Mouse (Mus musculus) retina, postnatal 1 day (tissue): Measurements from ENCODE around the gene Gdf15.

ENCODE experiments used
- DNase-seq: peaks from one replicate; pipeline ENCODE4 v3.0.0-alpha.2; 2012

Gene Gdf15

DNA sequence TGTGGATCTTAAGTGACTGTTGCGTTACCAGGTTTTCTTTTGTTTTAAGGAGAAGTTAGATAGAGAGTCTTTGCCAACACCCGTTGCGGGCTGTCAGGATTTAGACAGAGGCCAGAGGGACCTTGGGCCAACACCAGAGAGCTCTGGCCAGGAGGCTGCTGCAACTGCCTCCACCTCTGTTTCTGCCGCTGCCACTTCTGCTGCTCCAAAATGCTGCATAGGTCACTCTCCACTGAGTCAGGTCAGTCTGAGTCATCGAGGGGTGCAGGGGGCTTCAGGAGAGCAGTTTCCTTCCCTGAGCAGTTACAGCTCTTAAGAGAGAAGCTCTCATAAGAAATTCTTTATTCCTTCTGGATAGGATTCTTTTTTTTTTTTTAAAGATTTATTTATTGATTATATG lies 5.2 kb downstream of the Gdf15 start:
- DNase-seq: no peak

DNA sequence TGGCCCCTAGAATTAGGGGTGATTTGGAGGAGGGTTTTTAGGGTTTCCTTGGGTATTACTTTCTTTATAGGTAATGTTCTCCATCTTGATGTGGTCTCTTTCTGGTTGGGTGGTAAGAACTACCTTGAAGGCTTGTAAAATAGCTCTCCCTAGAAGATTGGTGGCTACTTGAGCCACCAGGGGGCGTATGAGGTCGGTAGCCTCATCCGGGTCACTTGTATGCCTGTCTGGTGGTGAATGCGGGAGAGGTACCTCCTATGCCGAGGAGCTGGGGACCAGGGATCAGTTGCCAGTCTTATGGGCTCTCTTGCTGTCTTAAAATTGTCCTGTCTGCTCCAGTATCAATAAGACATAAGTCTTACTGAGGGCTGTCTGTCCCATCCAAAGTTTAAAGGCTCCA lies 7.2 kb downstream of the Gdf15 start:
- DNase-seq: peak; percentile 78

DNA sequence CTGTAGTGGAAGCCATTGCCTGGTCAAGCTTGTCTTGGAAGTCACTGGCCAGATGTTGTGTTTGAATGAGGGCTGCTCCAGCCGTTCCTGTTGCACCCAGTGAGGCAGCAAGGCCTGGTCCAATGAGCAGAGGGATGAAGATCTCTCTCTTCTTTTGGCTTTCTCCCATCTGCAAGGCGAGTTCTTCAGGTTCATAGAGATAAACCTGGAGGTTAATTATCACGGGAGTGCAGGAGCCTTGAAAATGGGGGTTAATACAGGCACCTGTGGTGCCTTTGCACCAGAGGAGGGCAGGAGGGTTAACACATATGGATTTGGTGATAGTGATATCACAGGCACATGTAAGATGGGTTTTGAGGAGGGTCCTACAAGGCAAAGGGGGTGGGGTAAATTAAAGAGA lies 10.0 kb downstream of the Gdf15 start:
- no peak for DNase-seq

DNA sequence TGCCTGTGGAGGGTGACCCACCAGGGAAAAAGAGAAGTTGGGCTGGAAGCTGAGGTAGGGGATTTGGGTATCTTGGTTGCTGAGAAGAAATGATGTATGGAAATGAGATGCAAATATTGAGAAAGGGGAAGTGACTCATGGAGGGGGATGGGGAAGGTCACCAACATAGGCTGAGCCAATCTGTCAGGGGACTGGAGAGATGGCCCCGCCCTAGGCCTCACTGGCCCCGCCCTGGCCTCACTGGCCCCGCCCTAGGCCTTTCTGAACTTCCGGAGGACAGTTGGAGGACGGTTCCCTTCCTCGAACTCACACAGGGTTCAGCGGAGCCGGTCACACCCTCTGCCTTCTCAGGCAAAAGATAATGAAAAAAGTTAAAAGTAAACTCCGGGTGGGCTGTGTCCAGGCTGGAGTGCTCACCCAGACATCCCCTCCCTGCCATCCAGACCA lies 13.3 kb downstream of the Gdf15 start:
- DNase-seq: no peak

DNA sequence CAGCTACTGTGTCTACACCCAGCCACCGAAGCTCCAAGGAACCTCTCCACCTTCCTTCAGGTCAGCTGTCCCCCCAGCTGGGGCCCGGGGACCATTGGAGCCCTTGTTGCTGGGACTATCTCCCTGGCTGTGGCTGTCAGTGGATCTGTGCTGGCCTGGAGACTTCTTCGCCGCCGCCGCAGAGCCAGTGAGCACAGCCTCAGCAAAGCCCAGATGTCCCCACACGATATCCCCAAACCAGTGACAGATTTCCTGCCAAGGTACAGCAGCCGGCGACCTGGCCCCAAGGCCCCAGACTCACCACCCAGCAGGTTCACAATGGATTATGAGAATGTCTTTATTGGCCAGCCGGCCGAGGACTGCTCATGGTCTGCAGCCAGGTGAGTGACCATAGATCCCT lies 14.3 kb downstream of the Gdf15 start:
- no peak for DNase-seq

DNA sequence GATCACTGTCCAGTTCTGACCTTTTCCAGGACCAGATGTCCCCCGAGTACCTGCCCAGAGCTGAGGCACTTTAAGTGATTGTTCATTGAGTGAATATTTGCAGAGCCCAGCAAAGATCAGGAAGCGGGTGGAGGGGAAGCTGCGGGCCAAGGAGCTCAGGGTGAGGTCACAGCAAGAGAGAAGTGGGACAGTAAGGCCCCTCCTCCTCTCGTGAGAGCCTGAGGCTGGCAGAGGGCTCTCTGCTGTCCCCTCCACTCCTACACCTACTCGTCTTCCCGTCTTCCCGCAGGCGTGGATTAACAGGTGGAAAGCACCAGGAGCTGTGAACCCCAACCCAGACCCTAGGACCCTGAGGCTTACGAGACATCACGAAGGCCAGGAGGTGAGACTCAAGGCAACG lies 15.6 kb downstream of the Gdf15 start:
- DNase-seq: no peak

DNA sequence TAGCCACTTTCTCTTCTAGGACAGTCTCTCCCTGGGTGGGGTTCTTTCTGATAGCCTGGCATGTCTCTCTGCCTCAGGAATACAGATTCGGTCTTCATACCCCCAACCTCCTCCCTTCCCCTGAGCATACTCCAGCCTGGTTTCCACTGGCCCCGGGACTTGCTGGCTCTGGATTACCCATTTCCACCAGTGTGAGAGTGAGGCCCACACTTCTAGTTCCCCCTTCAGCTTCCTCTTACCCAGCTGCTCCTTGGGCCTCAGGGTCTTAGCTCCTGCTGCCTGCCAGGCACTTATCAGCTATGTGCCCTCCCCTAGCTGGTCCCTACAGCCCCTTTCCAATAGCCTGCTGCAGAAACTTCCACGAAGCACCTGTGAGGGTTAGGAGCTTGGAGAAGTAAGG lies 16.4 kb downstream of the Gdf15 start, which contains the start of gene Lrrc25:
Gene Lrrc25, plus strand, starts transcription at position 262 of the 400 bp plus-strand sequence.
- DNase-seq: no peak

DNA sequence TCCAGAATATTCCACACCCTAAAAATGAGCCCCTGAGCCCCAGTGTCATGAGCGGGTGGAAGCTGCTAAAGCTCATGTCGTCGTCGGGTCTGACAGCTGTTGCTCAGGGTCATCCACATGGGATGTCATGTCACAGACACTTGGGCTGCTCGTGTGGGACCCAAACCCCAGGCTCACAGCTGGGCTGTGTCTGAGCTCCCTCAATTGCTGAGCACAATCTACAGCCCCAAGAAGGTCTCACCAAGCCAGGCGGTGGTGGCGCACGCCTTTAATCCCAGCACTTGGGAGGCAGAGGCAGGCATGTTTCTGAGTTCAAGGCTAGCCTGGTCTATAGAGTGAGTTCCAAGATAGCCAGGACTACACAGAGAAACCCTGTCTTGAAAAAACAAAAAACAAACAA lies 17.0 kb downstream of the Gdf15 start:
- no peak for DNase-seq

DNA sequence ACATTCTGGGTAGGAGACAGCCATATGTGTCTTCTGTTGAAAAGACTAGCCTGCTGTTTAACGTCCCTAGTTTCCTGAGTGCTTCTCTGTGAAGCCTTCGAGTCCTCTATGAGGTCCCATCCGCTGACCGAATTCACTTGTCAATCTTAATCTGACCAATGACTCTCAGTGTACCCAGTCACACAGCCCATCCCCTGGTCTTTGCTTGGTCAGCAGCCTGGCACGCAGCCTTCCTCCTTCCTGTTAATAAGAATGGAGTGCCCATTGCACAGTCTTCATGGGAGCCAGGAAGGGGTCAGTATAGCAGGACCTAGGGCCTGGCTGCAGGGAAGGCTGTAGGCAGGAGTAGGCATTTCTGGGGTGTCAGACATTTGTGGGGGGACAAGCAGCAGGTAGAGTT lies 17.8 kb downstream of the Gdf15 start:
- no peak for DNase-seq

DNA sequence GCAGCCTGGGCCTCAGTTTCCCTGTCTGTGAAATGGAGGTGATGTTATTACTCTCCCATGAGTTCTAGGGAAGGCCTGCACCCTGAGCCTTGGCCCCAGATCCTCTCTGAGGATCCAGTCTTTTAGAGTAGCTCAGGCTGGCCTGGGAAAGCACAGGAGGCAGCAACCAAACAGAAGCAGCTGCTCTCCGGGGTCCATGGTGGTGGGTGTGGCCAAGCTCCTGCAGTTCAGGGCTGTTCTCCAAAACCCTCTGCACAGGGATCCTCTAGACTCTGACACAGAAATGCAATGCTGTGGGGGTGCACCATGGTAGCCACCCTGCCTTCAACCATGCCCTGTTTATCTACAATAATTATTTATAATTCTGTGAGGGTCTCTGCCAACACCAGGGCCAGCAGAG lies 18.5 kb downstream of the Gdf15 start:
- DNase-seq: no peak

DNA sequence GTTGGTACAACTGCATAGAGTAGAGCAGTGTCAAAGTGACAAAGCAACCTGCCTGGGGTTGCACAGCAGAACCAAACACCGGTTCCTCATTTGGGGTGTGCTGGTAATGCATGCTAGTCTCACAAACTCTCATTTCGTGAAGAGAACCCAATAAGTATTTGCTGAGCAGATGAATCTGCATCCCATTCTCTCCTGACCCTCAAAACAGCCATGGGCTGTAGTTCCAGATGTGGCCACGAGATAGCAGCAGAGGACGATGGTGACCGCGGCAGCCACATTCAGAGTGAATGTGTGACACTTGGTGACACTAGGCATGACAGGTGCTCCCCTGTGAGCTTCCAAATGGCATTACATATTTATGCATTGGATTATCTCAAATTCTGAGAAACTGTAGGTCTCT lies 20.4 kb downstream of the Gdf15 start:
- peak; percentile 91 for DNase-seq

DNA sequence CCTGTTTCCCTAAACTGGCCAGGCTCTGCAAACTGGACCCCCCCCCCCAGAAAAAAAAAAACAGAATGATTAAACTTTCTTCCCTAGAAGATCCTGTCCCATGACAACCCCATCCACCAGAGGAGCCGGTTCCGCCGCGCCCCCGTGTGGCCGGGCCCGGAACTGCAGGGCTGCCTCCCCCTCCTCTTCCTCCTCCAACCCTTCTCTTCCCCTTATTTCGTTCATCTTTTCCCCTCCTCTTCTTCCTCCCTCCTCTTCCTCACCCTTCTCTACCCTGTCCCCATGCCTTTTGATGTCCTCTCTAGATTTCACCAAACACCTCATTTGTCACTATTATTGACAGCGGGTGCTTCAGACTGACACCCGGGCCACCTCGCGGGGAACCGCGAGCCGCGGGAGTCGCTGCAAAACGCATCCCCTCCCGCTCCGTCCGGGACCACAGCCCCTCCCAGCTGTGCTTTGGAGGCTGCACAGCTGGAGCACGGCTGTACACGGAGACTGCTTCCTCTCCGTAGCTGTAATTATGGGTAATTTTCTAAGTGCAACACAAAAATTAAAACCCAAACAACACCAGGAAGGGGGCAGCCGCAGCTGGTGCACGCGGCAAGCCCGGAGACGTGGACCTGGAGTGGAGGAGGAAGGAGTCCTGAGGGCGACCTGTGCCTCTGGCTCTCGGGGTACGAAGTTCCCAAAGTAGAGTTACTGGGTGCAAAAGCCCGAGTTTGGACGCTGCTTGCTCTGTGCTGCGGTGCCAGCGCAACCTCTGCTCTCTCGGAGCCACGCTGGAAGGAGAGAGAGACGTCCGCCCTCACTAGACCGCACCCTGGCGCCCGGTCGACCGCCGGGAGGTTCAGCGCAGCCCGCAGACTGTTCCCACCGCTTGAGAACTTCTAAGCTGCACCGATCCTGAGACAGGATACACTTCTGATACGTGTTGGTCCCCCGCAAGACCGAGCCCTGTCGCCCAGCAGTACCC lies 21.2 kb downstream of the Gdf15 start:
- DNase-seq: peak; percentile 80

DNA sequence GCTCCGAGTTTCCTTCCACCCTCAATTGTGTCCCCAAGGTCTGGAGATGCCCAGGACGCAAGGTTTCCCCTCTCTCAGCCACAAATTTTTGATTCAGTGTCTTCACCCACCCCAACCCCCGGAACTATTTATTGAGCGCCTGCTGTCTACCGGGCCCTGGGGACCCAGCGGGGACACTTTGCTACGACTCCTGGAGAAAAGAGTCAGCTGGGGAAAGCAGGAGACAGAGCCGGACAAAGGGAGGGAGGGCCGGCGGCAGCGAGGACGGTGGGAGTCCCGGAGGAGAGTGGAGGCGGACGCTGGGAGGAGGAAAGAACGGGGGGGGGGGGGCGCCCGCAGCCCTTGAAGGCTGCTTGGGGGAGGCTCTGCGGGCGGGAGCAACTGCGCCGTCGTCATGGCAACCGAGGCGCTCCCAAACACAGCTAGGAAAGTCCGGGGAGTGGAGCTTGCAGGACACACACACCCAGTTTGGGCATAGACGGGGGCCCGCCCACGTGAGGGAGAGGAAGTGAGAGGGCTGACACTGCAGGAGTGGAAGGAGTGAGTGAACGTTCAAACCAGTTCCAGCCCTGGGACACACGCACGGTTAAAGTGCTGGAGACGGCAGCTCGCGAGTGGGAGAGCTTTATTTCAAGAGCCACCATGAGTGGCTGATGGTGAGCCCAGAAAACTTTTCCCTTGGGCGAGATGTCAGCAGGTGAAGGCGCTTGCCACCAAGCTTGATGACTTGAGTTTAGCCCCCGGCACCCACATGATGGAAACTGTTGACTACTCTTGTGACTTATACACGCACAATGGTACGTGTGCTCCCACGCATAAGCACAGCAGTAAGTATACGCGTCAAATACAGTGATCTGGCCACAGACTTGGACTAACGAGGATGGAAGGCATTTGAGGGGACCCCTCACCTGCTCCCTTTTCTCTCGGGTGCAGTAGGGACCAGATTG lies 22.1 kb downstream of the Gdf15 start:
- peak; percentile 92 for DNase-seq

DNA sequence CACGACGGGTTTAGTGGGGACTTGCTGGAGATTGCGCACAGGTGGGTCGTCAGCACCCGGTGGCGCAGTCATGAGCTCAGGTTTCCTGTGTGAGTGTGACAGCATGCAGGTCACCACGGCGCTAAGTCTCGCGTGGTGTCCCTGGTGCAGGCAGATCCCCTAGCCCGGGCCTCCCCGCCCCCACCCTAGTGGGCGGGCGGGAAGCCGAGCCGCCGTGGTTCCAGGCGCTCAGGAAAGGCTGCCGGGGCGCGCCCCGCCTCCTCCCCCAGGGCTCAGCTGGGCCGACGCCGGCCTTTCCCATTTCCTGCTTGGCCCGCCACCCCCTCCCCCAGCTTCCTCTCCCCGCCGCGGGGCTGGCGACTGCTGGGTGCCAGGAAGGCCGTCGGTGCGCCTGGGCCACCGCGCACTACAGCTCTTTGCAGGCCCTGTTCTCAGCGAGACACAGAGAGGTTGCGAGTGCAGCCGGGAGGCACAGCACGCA lies 22.8 kb downstream of the Gdf15 start:
- DNase-seq: peak; percentile 92

DNA sequence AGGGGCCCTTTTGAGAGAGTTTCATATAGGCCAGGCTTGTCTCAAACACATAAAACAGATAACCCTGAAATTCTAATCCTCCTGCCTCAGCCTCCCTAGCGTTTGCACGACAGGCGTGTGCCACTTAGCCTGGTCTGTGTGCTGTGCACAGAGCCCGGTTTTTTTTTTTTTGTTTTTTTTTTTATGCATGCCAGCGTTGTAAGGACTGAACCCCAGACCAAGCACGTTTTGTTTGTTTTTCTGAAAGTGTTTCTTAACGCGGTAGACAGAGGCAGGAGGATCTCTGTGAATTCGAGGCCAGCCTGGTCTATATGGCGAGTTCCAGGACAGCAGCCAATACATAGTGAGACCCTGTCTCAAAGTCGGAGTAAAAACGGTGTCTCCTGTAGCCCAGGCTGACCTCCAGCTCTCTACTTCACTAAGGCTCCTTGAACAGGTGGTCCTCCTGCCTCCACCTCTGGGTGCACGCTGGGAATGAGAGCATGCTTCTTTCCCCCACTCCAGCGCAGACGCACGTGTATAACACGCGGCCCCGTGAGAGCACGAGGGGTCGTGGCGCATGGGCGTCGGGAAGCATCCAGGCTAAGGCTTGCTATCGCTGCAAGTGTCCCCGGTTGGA lies 23.4 kb downstream of the Gdf15 start, which contains the start of gene Ssbp4:
Gene Ssbp4, minus strand, starts transcription at position 124 of the 619 bp plus-strand sequence.
- no peak for DNase-seq

DNA sequence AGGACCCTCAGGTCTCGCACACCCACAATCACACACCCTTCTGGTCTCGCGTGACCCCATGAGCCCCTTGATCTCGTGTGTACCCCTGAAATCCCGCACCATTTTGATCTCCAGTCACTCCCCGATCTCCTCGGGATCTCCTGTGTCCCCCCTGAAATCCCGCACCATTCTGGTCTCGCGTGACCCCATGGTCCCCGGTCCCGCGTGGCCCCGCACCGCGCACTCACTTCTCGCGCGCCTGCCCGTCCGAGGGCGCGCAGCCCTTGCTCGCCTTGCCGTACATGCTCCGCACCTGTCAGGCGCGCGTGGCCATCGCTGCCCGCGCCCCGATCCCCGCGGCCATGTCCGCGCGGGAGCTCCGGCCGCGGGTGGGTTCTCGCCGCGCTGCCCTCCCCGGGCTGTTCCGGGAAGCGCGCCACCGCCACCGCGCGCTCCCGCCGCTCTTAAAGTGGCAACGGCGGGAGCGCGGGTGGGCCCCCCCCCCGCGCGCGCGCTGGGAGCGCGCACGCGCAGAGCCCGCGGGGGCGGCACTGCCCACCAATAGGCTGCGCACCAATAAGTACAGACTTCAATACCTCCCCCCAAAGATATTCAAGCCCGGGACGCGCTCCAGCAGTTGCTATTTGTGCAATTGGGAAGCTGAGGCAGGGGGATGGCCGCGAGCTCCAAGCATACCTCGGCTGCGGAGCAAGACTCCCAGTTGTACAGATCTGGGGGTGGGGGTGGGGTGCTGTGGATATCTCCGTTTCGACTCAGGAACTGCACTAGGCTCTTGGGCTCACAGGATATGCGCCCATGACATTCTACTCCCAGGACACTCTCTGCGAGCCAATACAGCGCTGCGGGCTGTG lies 24.1 kb downstream of the Gdf15 start:
- DNase-seq: peak; percentile 78

DNA sequence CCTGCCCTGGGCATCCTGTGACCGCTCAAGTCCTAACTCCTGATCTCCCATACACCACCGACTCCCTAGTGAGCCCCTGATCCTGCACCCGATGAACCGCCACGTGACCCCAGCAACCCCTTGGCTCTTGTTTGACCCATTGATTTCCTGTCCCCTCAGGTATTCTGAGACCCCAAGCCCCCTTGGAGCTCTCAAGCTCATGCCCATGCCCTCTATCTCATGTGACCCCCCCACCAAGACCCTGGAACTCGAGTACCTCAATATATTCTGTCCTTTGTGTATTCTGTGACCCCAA lies 24.7 kb downstream of the Gdf15 start:
- no peak for DNase-seq

DNA sequence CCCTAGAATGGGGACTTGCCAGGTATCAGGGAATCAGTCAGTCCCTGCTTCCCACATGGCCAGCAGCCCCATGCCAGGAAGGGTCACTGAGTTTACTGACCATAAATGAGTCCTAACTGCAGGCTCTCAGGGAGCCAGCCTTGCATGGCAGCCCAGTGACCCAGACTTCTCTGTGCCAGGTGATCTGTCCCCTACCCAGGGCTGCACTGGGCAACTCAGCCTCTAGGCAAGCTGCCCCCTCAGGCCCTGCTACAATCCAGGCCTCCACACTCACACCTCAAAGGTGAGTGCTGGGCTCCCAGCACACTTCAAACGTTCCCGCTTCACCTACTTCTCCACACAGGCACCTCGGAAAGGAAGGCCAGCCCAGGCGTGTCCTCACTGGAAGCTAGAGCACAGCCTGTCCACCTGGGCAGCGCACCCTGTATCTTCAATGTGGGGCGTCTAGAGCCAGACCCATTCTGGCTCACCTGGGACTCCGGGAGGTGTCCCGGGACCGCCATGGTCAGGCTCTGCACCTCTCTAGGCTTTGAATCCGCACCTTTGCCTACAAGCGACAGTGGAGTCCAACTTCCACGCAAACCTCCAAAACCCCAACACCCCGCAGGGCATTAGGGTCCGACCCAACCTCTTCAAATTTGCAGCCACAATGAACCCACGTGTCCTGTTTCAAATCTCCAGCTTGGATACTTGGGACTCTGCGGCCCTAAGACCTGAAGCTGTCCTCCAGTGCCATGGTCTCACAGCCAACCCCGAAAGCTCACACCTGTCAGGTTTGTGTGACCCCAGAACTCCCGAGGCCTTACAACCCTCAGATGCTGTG lies 25.3 kb downstream of the Gdf15 start:
- DNase-seq: no peak

DNA sequence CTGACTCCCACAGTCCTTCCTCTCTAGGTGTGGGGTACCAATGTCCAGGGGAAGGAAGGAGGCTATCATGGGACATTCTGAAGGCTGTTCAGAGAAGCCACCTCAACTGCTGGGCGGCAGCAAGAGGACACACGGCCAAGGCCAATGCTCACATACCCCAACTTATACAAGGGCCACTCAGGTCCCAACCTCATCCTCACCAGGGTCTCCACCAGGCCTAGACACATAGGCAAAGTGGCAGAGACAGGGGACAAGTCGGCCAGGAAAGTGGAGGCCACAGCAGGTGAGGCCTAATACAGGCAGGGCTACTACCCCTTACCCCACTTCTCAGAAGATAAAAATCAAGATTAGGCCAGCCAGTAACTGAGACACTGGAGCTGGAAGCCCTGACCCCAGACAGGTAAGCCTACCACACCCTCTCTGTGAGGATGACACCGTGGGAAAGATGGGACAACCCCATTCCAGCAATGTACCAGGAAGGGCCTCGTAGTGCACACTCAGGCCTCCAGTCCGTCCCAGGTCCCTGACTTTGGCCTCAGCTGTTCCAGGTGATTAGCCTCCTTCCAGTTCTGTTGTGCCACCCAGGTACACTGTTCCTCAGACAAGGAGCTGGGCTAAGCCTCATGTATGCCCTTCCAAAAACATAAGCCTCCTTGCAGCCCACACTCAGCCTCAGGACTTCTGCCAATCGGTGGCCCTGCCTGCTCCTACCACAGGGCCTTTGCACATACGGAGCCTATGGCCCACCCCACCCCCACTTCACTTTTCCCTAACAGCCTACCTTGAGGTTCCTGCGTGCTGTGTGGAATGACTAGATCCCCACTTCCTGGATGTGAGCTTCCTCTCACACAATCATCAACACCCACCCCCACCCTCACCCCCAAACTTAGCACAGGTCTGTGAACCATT lies 26.1 kb downstream of the Gdf15 start:
- no peak for DNase-seq

DNA sequence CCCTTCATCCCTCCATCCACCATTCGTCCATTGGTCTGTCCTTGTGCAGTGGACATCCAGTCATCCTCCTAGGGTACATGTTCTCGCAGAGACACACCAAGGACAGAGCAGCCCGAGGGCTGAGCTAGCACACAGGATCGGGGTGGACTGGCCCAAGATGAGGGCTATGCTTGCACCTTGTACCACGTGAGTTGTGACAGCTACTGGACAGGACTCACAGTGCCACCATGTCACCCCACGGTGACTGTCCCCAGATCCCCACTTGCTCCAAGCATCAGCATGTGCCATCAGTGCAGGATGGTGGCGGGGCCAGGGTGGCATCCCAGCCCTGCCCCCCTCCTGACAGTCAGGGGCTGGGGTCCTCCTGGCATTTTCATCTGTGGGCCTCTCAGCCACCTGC lies 27.7 kb downstream of the Gdf15 start:
- no peak for DNase-seq
